Mouse (Mus musculus): ENCODE data around the gene Mrpl1. TPM values are rescaled to one million over a fixed set of nuclear protein-coding genes. Genes with fewer than 3 reads are reported as not detected.

The Mrpl1 gene
- total RNA-seq, 2 experiments from 2014 or later, result 24.1 to 27.5 TPM

- DNase-seq, result no peak
These were observed 1.8 kb upstream of the Mrpl1 start for GRCm38 (mm10) chr5:96207531-96207930.

- no peak for DNase-seq
These were observed 750 bp upstream of the Mrpl1 start for GRCm38 (mm10) chr5:96208543-96208942.

- DNase-seq, result peak; percentile 95
These were observed 757 bp downstream of the Mrpl1 start for GRCm38 (mm10) chr5:96209916-96210583.

- DNase-seq, result no peak
These were observed 9.4 kb downstream of the Mrpl1 start for GRCm38 (mm10) chr5:96218648-96219047.

GRCm38 (mm10) chr5:96219512-96219911 is 10.2 kb downstream of the Mrpl1 start:
- no peak for DNase-seq

GRCm38 (mm10) chr5:96221298-96221697 is 12.0 kb downstream of the Mrpl1 start:
- no peak for DNase-seq

- DNase-seq, result peak; percentile 50
These were observed 12.7 kb downstream of the Mrpl1 start for GRCm38 (mm10) chr5:96221812-96222585.

GRCm38 (mm10) chr5:96222964-96223363 is 13.7 kb downstream of the Mrpl1 start:
- no peak for DNase-seq

GRCm38 (mm10) chr5:96226490-96226889 is 17.2 kb downstream of the Mrpl1 start:
- no peak for DNase-seq

GRCm38 (mm10) chr5:96228967-96229366 is 19.7 kb downstream of the Mrpl1 start:
- no peak for DNase-seq

- DNase-seq, result no peak
These were observed 29.5 kb downstream of the Mrpl1 start for GRCm38 (mm10) chr5:96238797-96239196.

GRCm38 (mm10) chr5:96240856-96241255 is 31.6 kb downstream of the Mrpl1 start:
- no peak for DNase-seq

GRCm38 (mm10) chr5:96244511-96244910 is 35.2 kb downstream of the Mrpl1 start:
- DNase-seq, result no peak

- no peak for DNase-seq
These were observed 44.7 kb downstream of the Mrpl1 start for GRCm38 (mm10) chr5:96253995-96254394.

- no peak for DNase-seq
These were observed 45.9 kb downstream of the Mrpl1 start for GRCm38 (mm10) chr5:96255166-96255565.

GRCm38 (mm10) chr5:96258210-96258609 is 48.9 kb downstream of the Mrpl1 start:
- no peak for DNase-seq

- peak; percentile 81 for DNase-seq
These were observed 57.9 kb downstream of the Mrpl1 start for GRCm38 (mm10) chr5:96267017-96267702.

GRCm38 (mm10) chr5:96271070-96271469 is 61.8 kb downstream of the Mrpl1 start:
- no peak for DNase-seq

- DNase-seq, result no peak
These were observed 96.5 kb downstream of the Mrpl1 start for GRCm38 (mm10) chr5:96305786-96306185.

- DNase-seq, result no peak
These were observed 97.0 kb downstream of the Mrpl1 start for GRCm38 (mm10) chr5:96306271-96306670.

- no peak for DNase-seq
These were observed 97.5 kb downstream of the Mrpl1 start for GRCm38 (mm10) chr5:96306826-96307225.

GRCm38 (mm10) chr5:96308086-96308485 is 98.8 kb downstream of the Mrpl1 start:
- DNase-seq, result no peak

- DNase-seq, result no peak
These were observed 99.4 kb downstream of the Mrpl1 start for GRCm38 (mm10) chr5:96308645-96309044.

Measured in adrenal gland, postnatal 10 days (tissue).